Mouse (Mus musculus) ovary, postnatal 14 days (tissue): ENCODE data around the gene Plekhm2.
A peak's percentile ranks its signal among the peaks of the same experiment; 100 is the strongest.

Experiments used
- DNase-seq: peaks from one replicate; pipeline ENCODE4 v3.0.0; 2022; ENCODE audit warnings: low spot score

Gene Plekhm2

DNA sequence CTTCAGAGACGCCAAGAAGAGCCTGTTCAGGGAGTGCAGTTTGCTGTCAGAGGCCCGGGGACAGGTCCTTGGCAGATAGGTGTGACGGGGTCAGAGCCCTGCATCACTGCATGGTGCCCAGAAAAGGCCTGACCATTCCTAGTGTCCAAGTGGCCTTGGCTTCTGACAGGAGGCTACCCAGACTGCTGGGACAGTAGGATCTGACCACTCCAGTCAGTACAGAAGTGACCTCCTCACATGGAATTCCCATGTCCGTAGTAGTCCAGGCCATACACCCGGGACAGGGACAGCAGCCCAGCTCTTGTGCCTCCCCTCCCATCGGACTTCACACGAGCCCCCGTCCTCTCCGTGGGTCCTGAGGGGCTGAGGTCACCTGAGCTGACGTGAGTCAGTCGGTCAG, 34.7 kb downstream of the Plekhm2 start:
- no peak for DNase-seq

DNA sequence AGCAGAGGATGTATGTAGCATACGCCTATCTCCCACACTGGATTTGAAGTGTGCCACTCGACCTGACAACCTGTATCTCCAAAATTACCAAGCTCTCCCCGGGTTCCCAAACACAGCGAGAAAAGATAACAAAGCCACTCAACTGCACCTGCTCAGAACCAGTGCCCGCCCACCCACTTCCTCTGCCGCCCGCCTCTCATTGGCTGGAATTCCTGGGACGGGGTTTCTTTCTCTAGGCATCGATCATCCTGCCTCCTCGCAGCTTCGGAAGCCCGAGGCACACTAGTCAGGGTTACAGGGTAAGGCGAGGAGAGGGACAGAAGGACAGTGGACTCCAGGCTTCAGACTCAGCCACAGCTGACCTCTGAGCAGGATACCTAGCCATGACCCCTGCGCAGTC, 36.0 kb downstream of the Plekhm2 start:
- DNase-seq: no peak

DNA sequence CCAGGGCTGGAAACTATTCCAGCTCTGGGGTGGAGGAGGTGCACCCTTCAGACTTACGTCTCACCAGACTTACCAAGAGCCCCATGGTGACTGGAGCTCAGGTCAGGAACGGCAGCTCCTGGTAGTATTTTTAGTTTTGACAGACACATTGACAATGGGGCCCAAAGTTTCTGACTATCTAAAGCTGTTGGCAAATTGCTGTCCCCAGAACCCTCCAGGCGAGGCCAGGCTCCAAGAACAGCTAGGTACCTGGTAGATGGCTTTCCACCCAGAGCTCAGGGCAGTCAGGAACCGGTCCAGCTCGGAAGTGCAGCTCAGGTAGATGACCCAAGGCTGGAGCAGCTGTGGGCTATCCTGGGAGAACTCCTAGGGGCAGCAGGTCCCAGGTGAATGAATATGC, 37.2 kb downstream of the Plekhm2 start:
- no peak for DNase-seq

DNA sequence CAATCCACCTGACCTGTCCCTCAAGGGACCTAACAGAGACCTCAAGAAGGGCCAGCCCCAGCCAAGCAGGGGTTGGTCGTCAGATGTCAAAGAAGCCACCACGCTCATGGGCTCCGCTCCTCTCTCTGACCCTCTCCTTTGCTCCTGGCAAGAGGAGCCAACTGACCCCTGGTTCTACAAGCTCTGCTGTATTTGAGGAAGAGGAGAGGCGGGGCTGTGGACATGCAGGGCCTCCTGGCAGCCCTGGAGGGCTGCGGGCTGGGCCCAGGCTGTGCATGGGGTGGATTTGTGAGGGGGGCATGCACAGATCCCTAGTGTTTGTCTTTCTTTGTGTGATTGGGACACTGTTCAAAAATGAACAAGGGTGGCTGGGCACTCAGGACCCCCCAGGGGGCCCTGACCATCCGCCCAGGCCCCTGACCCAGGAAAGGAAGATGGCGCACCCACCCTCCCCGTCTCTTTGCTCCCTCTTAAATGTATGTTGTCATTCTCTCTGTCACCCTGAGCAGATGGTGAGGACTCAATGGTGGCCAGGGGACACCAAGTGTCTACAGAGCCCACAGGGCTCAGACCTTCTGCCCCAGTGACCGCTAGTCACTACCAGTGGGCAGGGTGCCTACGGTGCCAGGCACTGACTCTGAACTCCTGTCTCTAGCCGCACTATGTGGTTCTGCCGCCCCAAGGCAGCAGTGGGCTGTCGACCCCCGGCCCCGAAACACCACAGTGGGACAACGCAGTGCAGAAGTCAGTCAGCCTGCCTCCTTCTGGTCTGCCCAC, 38.7 kb downstream of the Plekhm2 start:
- DNase-seq: no peak

DNA sequence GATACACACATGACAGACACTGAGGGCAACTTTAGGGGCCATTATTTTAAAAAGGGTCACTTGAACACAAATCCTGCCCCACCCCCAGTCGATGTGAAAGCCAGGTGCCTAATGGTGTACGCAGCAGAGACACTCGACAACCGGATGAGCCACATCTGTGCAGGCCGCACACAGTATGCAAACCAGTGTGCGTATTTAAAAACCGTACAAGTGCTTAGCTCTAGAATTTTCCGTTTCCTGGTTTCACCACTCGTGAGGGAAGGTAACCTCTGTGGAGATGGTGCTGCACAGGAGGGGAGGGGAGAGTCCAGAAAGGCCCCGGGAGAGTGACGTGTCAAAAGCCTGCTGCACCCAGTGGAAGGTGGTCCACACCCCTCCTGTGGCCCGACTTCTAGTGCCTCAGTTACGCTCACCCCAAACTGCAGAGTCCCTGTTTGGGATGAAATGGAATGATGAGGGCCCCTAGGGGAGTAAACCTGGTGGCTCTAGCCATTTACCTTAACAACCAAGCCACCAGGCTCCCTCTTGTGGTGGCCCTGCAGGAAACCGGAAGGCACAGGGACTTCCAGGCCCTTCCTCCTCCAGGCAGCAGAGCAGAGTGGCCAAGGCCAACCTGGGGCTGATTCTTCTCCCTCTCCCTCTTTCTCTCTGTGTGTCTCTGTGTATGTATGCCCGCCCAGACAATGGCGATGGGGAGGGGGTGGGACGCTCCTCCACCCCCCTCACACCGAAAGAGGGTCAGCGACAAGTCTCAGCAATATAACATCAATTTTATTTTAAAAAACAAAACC, 39.5 kb downstream of the Plekhm2 start:
- no peak for DNase-seq

DNA sequence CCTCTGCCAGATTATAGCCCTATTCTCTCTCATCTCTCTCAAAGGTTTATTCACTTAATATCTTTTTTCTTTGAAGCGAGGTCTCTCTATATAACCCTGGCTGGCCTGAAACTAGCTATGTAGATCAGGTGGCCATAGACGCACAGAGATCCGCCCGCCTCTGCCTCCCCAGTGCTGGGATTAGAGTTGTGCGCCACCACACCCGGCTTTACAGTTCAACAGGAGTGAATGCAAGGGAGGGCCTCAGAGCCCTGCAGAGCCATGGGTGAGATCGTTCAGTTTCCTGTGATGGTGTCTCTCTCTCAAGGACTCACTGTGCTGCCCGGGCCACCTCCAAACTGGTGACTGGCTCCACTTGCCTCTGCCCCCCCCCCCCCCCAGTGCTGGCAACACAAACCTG, 40.6 kb downstream of the Plekhm2 start:
- DNase-seq: no peak

DNA sequence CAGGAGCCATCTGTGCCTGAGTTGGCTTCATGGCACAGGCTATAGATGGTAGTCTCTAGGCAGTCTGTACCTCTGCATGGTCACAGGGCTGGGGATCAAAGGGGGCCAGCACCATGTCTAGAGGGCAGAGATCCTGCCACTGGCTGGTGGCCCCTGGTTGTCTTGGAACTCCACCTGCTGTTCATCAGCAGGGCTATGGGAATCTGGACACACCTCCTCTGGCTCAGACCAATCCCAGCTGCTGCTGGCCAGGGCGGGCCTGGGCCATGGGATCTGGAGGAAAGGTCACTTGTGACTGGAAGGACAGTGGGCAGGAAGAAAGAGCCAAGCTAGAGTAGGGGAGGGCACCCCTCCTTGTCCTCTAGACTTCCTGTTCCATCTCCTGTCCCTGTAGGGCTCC, 41.0 kb downstream of the Plekhm2 start, which contains the start of gene Slc25a34:
Slc25a34 (minus strand) TSS at position 156 of the 400 bp plus-strand sequence.
- DNase-seq: no peak

DNA sequence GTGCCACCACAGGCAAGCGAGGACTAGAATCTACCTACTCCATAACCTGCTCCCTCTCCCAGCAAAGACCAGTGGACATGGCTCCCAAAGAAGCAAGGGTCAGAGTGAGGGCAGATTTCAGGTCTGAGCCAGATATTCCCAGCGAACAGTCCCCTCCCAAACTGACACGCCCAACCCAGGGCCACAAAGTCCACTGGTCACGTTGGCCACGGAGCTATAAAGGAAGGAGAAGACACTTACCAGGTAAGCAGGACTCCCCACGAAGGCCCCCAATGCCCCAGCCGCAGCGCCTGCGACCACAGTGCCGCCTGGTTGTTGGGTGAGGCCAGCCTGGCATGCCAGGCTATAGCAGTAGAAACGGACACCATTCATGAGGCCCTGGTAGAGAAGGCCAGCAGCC, 41.7 kb downstream of the Plekhm2 start:
- DNase-seq: no peak

DNA sequence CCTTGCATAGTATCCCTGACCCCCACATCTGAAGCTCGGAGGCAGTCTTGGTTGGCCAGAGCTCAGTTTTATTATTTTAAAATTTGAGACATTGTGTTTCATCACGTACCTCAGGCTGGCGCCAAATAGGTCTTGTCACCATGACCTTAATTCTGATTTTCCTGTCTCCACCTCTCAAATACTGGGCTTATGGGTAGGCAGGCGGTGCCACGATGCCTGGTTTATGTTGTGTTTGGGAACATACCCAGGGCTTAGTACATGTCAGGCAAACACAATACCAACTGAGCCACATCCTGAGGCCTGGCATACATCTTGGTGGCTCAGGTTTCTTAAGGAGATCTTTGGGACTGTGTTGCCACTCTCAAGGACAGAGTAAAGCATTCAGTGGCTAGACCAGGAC, 42.1 kb downstream of the Plekhm2 start:
- DNase-seq: no peak

DNA sequence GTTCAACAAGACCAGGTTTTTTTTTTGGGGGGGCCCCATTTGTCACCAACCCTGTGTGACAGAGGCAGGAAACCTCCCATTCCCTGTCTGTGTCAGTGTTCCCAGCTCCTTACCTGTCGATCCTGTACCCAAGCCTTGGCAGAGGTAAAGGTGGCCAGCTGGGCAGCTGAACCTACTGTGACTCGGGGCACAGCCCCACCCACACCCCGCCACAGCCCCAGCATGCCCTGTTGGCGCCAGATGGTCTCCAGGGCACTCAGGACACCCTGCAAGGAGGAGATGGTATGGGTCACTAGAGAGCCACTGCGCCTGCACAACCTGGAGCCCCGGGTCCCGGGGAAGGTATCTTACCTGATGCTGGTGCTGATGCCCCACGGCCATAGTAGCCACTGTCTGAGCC, 42.6 kb downstream of the Plekhm2 start:
- DNase-seq: no peak

DNA sequence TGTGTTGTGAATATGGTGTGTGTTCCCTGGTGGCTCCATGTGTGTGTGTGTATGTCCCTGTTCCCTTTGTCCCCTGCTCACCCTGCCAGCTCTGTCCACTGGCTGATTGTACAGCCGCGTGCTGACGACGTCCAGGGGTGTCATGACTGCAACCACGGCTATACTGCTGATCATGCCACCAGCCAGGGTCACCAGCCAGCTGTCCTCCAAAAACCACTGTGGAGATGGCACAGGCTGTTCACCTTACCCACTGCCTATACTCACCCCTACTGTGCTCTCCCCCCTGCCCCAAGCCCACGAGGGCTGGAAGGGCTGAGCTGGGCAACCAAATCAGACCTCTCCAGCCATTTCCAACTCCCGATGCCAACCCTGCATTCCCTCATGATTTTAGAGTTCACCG, 43.4 kb downstream of the Plekhm2 start:
- no peak for DNase-seq

DNA sequence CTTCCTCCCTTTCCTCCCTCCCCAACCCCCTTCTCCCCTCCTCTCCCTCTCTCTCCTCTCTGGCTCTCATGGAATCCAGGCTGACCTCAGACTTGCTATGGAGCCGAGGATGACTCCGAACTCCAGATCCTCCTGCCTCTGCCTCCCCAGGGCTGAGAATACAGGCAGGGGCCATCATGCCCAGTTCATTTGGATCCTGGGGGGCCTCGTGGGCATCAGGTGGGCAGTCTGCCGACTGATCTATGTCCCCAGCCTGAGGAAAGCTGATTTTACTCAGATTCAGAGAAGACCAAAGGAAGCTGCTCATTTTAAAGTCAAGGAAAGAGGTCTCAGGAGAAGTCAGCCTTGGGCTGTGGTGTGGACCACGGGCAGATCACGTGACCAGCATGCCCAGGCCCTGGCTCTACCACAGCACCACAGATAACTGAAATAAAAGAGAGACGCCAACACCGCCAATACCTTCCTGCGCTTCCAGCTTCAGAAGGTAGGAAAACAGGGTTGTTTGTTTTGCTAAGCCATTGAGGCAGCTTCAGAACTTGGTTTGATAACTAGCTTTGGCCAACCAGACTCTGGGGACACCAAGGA, 45.3 kb downstream of the Plekhm2 start:
- DNase-seq: no peak

DNA sequence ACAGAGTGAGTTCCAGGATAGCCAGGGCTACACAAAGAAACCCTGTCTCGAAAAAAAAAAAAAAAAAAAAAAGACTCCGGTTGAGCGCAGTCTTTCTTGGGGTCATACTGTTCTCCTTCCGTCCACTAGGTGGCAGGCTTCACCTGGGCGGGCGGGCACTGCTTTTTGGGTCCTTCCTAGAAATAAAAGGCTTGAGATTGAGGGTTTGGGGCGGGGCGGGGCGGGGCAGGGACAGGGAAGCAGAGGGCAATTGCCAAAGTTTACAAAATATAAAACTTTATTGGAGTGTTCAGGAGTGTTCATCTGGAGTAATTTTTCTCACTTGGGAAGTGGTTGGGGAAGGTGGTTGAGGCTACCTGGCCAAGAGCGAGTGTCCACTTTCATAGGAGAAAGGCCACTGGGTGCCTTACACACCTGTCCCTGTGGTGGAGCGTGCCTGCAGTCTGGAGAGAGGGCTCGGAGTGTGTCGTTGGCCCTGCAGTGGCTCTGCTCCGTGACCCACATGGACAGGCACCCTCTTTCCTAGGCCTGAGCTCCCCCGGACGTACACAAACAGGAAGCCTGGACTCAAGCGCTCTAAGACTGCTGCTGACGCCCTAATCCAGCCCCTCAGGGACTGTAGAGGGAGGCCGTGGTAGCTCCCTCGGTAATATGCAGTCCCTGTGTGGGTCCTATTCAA, 46.0 kb downstream of the Plekhm2 start, which contains the start of gene Tmem82:
Tmem82 (minus strand) TSS at position 69 of the 679 bp plus-strand sequence.
- no peak for DNase-seq

DNA sequence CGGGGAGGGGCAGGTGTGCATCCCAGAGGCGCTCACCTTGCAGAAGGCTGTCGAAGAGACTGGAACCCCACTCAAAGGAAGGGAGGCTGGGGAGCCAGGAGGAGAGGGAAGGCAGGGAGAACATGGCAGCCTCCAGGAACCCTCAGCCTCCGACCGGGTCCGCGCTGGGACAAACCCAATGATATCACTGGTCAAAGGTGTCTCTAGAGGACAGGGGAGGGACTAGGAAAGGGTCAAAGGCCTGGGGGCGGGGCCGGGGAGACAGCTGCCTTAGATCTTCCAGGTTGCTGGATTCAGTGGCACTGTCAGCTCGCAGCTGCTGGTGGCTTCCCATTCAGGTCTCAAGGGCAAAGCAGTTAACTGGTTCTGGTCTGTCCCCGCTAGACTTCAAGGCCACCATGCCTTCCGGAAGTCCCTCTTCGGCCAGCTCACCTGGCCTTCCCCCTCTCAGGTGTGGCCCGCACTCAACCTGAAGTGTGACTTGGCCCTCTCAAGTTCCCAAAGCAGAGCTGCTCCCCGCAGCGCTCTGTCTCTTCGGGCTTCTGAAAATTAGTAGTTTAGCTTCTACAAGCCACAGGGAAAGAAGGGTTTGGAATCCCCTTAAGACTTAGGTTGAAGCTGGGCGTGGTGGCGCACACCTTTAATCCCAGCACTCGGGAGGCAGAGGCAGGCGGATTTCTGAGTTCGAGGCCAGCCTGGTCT, 46.7 kb downstream of the Plekhm2 start:
- DNase-seq: no peak

DNA sequence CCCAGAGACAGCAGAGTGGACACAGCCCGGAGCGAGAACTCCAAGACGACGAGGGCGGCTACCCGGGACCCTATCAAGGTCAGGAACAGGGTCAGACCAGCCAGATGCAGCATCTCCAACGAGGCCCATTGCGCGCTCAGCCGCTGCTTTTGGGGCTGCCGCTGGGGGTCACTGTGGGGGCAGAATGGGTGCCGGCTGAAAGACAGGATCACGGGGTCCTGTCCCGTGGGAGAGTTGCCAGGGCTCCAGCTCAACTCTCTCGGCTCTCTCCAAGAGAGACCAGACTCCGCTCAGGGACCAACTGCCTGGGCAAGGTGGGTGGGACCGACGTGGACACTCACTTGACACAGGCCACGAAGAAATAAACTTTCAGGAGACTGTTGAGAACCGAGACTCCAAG, 47.4 kb downstream of the Plekhm2 start:
- DNase-seq: peak; percentile 59

DNA sequence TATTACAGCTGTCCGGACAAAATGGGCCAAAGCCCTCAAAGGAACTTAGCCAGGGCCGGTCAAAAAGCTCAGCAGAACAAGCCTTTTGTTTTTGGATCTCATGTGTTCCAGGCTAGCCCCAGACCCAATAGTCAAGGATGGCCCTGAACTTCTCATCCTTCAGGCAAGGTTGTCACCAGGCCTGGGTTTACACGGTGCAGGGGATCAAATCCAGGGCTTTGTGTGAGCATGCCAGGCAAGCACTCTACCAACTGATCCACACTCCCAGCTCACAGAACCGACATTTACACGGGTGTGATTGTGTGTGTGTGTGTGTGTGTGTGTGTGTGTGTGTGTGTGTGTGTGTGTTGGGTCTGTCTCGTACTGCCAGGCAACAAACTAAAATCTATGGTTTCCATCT, 47.9 kb downstream of the Plekhm2 start:
- DNase-seq: no peak

DNA sequence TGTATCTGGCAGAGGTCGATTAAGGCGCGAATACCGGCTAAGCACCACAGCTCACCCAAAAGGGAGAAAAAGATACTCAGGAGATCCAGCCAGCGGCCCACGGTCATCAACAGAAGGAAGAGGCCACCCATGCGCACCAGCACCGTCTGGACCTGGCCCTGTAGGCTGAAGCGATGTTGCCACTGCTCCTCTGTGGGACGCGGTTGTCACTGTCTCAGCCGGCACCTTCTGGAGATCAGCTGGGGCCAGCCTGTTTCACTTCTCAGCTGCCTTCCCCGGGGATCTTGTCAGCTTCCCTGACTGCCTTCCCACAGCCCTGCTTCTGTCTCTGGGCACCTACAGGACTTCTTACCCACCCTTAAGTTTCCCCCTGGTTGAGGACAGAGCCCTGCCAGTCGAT, 49.8 kb downstream of the Plekhm2 start:
- no peak for DNase-seq

DNA sequence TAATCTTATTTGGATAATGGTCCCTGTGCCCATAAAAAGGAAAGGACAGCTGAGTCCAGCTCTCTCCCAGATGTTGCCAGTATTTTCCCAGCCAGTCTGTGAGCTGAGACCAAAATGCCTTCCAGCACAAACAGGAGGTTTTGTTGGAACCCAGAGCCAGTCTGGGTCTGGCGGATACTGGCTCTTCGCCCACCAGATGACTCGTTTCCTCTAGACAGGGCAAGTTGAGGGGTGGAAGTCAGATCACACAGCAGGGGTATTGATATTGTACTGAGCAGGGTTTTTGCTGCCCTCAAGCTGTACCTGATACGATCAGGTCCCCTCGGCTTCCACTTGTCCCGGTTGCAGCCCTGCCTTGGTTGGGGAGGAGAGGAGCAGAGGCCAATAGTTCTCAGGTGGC, 55.2 kb downstream of the Plekhm2 start:
- no peak for DNase-seq

DNA sequence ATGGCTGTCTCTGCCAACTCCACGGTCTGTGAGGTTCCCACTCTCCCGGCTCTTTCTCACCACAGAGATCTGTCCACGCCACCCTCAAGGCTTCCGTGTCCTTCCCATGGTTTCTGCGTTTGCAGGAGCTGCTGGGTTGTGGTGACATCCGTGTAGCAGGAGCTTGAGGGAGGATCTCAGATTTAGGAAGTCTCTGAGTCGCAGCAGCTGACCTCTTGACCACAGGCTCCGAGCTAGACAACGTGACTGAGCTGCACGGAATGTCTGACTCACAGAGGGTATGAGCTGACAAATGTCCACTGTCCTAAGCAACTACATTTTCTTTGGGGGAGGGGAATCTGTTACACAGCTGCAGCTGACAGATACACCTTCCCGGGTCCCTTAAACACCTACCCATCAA, 58.8 kb downstream of the Plekhm2 start, which contains the start of gene Fblim1:
Fblim1 (minus strand) TSS at position 236 of the 400 bp plus-strand sequence.
- DNase-seq: no peak

DNA sequence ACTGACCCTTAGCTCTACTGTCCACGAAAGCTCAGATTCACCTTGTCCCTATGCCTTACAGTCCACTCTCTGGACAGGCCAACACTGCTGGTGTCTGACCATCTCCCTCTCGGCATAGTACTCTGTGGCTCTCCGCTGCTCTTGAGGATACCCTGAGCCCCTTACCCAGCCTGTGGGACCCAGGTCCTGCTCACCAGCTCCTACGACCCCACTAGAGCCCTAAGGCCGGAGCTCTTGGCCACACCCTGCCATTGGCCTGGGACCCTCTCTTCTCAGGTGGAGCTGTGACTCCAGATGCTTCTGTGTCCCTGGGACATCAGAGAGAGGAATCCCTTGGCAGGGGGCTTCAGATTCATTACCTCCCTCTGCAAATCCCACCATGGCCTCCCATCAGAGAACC, 59.3 kb downstream of the Plekhm2 start:
- no peak for DNase-seq

DNA sequence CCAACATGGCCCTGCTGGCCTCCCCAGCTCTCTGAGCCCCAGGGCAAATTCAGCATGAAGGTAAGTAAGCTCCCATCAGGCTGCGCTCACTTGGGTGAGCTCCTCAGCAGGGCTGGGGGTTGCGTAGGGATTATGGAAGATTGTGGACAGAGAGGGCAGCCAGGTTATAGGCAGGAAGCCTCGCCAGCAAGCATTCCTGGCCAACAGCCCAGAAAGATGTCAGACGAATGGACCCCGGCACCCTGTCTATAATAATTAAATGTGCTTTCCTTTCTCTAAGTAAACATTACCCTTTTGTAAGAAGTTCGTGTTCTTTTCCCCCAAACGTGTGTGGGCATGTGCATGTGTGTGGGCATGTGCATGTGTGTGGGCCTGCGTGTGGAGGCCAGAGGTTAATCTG, 60.2 kb downstream of the Plekhm2 start:
- peak; percentile 35 for DNase-seq

DNA sequence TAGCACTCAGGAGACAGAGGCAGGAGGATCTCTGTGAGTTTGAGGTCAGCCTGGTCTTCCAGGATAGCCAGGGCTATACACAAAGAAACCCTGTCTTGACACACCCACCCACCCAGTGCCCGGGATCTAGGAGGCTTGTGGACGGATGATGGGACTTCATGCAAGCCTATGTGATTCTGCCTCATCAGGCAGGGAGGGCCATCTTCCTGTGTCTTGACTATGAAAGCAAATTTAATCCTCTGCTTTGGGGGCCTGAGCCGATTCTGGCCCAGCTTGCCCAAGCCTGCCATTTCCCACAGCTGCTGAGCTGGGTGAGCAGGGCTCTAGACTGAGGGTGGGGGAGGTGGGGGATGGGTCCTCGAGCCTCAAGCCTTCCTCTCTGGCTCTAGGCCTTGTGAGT, 60.8 kb downstream of the Plekhm2 start:
- no peak for DNase-seq
